Mouse (Mus musculus) liver, adult 2 months (tissue): ENCODE measurements at regions not wholly inside any gene's neighbourhood (a gene's known extent, or its start where the extent isn't known, plus 50 kb on each side); places are given as distances from the start of the nearest gene placed in this dataset.
"Not testable (repeated sequence)": the region's sequence is repeated elsewhere in the genome, so short reads cannot be mapped to it uniquely, and the experiment has no call there.

Experiments used
- DNase-seq: peaks from one replicate; pipeline ENCODE4 v3.0.0-alpha.2; 2011; ENCODE audit warnings: low read depth, low spot score; ENCODE audit errors: extremely low read depth
- H3K27ac ChIP-seq: fragments of 200-500 bp; replicated peaks from 2 replicates; pipeline ENCODE4 v1.5.1; 2012; ENCODE audit warnings: low read depth, mild to moderate bottlenecking, control low read depth, inconsistent platforms, low read length; ENCODE audit not compliant: insufficient read depth
- H3K27me3 ChIP-seq: fragments of 200-500 bp; 2 replicates; pipeline ENCODE4 v1.6.1; 2012; ENCODE audit warnings: mild to moderate bottlenecking, moderate library complexity, low read length, inconsistent platforms; ENCODE audit not compliant: control insufficient read depth, insufficient read depth
- H3K36me3 ChIP-seq: fragments of 200-500 bp; 2 replicates; pipeline ENCODE4 v1.6.1; 2012; ENCODE audit warnings: low read length, inconsistent platforms; ENCODE audit not compliant: control insufficient read depth, insufficient read depth
- H3K4me1 ChIP-seq: fragments of 200-500 bp; 2 replicates; pipeline ENCODE4 v1.6.1; 2011; ENCODE audit warnings: low read length; ENCODE audit not compliant: control insufficient read depth, insufficient read depth
- H3K4me3 ChIP-seq: fragments of 200-500 bp; 2 replicates; pipeline ENCODE4 v1.5.1; 2011; ENCODE audit warnings: low read depth, mild to moderate bottlenecking, control low read depth, low read length, moderate library complexity; ENCODE audit not compliant: insufficient read depth
- H3K79me2 ChIP-seq: fragments of 200-500 bp; 2 replicates; pipeline ENCODE4 v1.6.1; 2012; ENCODE audit warnings: inconsistent platforms, mild to moderate bottlenecking, low read length, moderate library complexity; ENCODE audit not compliant: control insufficient read depth, insufficient read depth
- H3K9ac ChIP-seq: fragments of 200-500 bp; 2 replicates; pipeline ENCODE4 v1.6.1; 2012; ENCODE audit warnings: low read depth, mild to moderate bottlenecking, control low read depth, inconsistent platforms, low read length
- CTCF ChIP-seq: fragments of 200-500 bp; IDR thresholded peaks from 2 replicates; pipeline ENCODE4 v1.5.1; 2011; ENCODE audit warnings: low read depth, low read length, control low read depth
- POLR2A ChIP-seq: fragments of 200-500 bp; IDR thresholded peaks from 2 replicates; pipeline ENCODE4 v1.6.1; 2011; ENCODE audit warnings: low read length, control low read depth; ENCODE audit not compliant: insufficient read depth; ENCODE audit errors: extremely low read depth
- WGBS: fragments of 180-500 bp; shearing (Covaris S2); methylation state at CpG from one replicate; pipeline ENCODE4 v1.1.7; 2018; 5-methylcytosine and 5-hydroxymethylcytosine counted together

GRCm38 (mm10) chr9:31649073-31649472 lies 184.8 kb upstream of the Tmem45b start:
- Histone ChIP-seq H3K36me3 (no peaks in the 10 kb centered on the region), H3K9ac (no peak overlapping the region), H3K4me3 (no peak overlapping the region), H3K27ac (no peak overlapping the region), H3K4me1 (0 out of 2 replicates have a peak, but pooled peaks cover 3% of the 10 kb centered on the region), H3K27me3 (no peaks in the 10 kb centered on the region), H3K79me2 (no peaks in the 10 kb centered on the region)
- no peak for DNase-seq
- TF ChIP-seq POLR2A, result no peak
- WGBS, result 88% methylated on average over 5 of the region's 5 CpGs

GRCm38 (mm10) chr9:31648551-31648950 lies 184.3 kb upstream of the Tmem45b start:
- H3K79me2 ChIP-seq, result no peaks in the 10 kb centered on the region
- H3K27ac ChIP-seq, result no peak overlapping the region
- no peaks in the 10 kb centered on the region for H3K36me3 ChIP-seq
- no peak for DNase-seq
- TF ChIP-seq CTCF (no peak), POLR2A (no peak)
- no peaks in the 10 kb centered on the region for H3K27me3 ChIP-seq
- no peak overlapping the region for H3K4me3 ChIP-seq
- no peak overlapping the region for H3K9ac ChIP-seq
- 79% methylated on average over 9 of the region's 9 CpGs for WGBS
- H3K4me1 ChIP-seq, result 0 out of 2 replicates have a peak, but pooled peaks cover 3% of the 10 kb centered on the region

GRCm38 (mm10) chr9:31645114-31645513 lies 180.9 kb upstream of the Tmem45b start:
- H3K27ac ChIP-seq, result no peak overlapping the region
- no peaks in the 10 kb centered on the region for H3K79me2 ChIP-seq
- no peaks in the 10 kb centered on the region for H3K36me3 ChIP-seq
- WGBS, result 52% methylated on average over 7 of the region's 7 CpGs
- TF ChIP-seq POLR2A, result no peak
- no peak overlapping the region for H3K4me3 ChIP-seq
- H3K9ac ChIP-seq, result no peak overlapping the region
- 0 out of 2 replicates have a peak, but pooled peaks cover 3% of the 10 kb centered on the region for H3K4me1 ChIP-seq
- DNase-seq, result peak; percentile 50
- no peaks in the 10 kb centered on the region for H3K27me3 ChIP-seq

GRCm38 (mm10) chr9:31644106-31644505 lies 179.8 kb upstream of the Tmem45b start:
- TF ChIP-seq CTCF (no peak), POLR2A (no peak)
- Histone ChIP-seq H3K27me3 (no peaks in the 10 kb centered on the region), H3K27ac (no peak overlapping the region), H3K4me3 (no peak overlapping the region), H3K9ac (no peak overlapping the region), H3K36me3 (no peaks in the 10 kb centered on the region), H3K4me1 (0 out of 2 replicates have a peak, but pooled peaks cover 3% of the 10 kb centered on the region), H3K79me2 (no peaks in the 10 kb centered on the region)
- DNase-seq, result no peak
- WGBS, result 68% methylated on average over 3 of the region's 3 CpGs

GRCm38 (mm10) chr9:31642169-31642568 lies 177.9 kb upstream of the Tmem45b start:
- Histone ChIP-seq H3K27me3 (no peaks in the 10 kb centered on the region), H3K36me3 (no peaks in the 10 kb centered on the region), H3K4me3 (no peak overlapping the region), H3K27ac (no peak overlapping the region), H3K79me2 (no peaks in the 10 kb centered on the region), H3K9ac (no peak overlapping the region), H3K4me1 (0 out of 2 replicates have a peak, but pooled peaks cover 3% of the 10 kb centered on the region)
- no peak for TF ChIP-seq POLR2A
- no peak for TF ChIP-seq CTCF
- WGBS, result 81% methylated on average over 4 of the region's 4 CpGs
- no peak for DNase-seq

- Histone ChIP-seq H3K27ac (no peak overlapping the region), H3K4me3 (no peak overlapping the region), H3K36me3 (no peaks in the 10 kb centered on the region), H3K27me3 (no peaks in the 10 kb centered on the region), H3K9ac (no peak overlapping the region), H3K4me1 (no peaks in the 10 kb centered on the region), H3K79me2 (no peaks in the 10 kb centered on the region)
- no peak for DNase-seq
- 82% methylated on average over 6 of the region's 6 CpGs for WGBS
- TF ChIP-seq CTCF, result no peak
- TF ChIP-seq POLR2A, result no peak
These were observed 164.0 kb upstream of the Tmem45b start for GRCm38 (mm10) chr9:31628291-31628690.

GRCm38 (mm10) chr9:31621553-31621952 lies 157.3 kb upstream of the Tmem45b start:
- not testable (repeated sequence) for DNase-seq, H3K4me3 ChIP-seq, H3K27ac ChIP-seq, H3K4me1 ChIP-seq, H3K36me3 ChIP-seq, H3K79me2 ChIP-seq, H3K27me3 ChIP-seq, H3K9ac ChIP-seq
- WGBS, result 94% methylated on average over 7 of the region's 7 CpGs
